12 mouse cellular contexts compared by ENCODE assay signal in genomic region chr9:103229037-103229867, GRCm38 (mm10). TPM values are rescaled to one million over a fixed set of nuclear protein-coding genes. Genes with fewer than 3 reads are reported as not detected.
DNase-seq lines count a peak whose midpoint lies in the region; ATAC-seq and TF ChIP-seq lines count a peak whose summit lies in the region.
"Had no signal": no experiment of that assay in that cellular context is flagged by ENCODE, and none has a peak within 500 bp of the region (broad histone marks: within the 10 kb centered on the region; RNA-seq: fewer than 3 reads in every experiment).

No protein-coding gene starts in this region.

- H3K4me2 ChIP-seq in heart, embryonic 11.5 days = no peak overlapping the region
- peak overlapping the region; percentile 49; the same call in 1 of the 2 replicates for H3K4me2 ChIP-seq in lung, embryonic 16.5 days (ENCODE audit: low read depth, low read length)
- peak overlapping the region; percentile 63 for H3K4me2 ChIP-seq in liver, postnatal 0 days (ENCODE audit: low read depth, low read length)

- no peaks in the 10 kb centered on the region for H3K9me3 ChIP-seq in heart, embryonic 11.5 days (replicated peaks; ENCODE audit: control insufficient read depth, low read length)
- no peaks in the 10 kb centered on the region for H3K9me3 ChIP-seq in lung, embryonic 16.5 days (ENCODE audit: control insufficient read depth, low read length)
- H3K9me3 ChIP-seq in liver, postnatal 0 days (ENCODE audit: low read length) = no peaks in the 10 kb centered on the region
- H3K9me3 ChIP-seq: embryonic facial prominence, embryonic 12.5 days; forebrain, embryonic 15.5 days had no signal

- H3K9ac ChIP-seq in heart, embryonic 11.5 days (ENCODE audit: low read depth, low read length) = no peak overlapping the region
- H3K9ac ChIP-seq in lung, embryonic 16.5 days (ENCODE audit: low read length) = no peak overlapping the region; the same call in 1 of the 2 replicates
- H3K9ac ChIP-seq in liver, postnatal 0 days (replicated peaks) = peak overlapping the region; percentile 66
- H3K9ac ChIP-seq: forebrain, embryonic 15.5 days had no signal

- H3K27me3 ChIP-seq in heart, embryonic 11.5 days (ENCODE audit: control insufficient read depth, insufficient read depth, low read length) = no peaks in the 10 kb centered on the region
- H3K27me3 ChIP-seq in lung, embryonic 16.5 days (ENCODE audit: control insufficient read depth, insufficient read depth, low read depth, low read length) = no peaks in the 10 kb centered on the region
- H3K27me3 ChIP-seq in liver, postnatal 0 days (ENCODE audit: insufficient read depth, low read length) = no peaks in the 10 kb centered on the region
- H3K27me3 ChIP-seq: embryonic facial prominence, embryonic 12.5 days; forebrain, embryonic 15.5 days had no signal

- TF ChIP-seq CTCF in liver, postnatal 0 days (IDR thresholded peaks at IDR 0.05; ENCODE audit: low read depth) = no peak

- no peak for TF ChIP-seq EP300 in liver, postnatal 0 days (IDR thresholded peaks at IDR 0.05; ENCODE audit: low read depth)

- no peak for DNase-seq in heart, adult 9 months (ENCODE audit: low spot score in 2 of 2)
- no peak for DNase-seq in lung, adult 18-20 months
- no peak for DNase-seq in liver, postnatal 0 days
- no peak for DNase-seq in cerebellum, adult 18-20 months
- DNase-seq in adrenal gland, adult 18-20 months (ENCODE audit: low spot score in 2 of 2) = no peak

- no peaks in the 10 kb centered on the region for H3K36me3 ChIP-seq in heart, embryonic 11.5 days (ENCODE audit: control insufficient read depth, insufficient read depth, low read length)
- H3K36me3 ChIP-seq in lung, embryonic 16.5 days (ENCODE audit: control insufficient read depth, insufficient read depth, low read length) = no peaks in the 10 kb centered on the region
- H3K36me3 ChIP-seq in liver, postnatal 0 days (replicated peaks; ENCODE audit: insufficient read depth, low read length) = peaks cover 19% of the 10 kb centered on the region
- H3K36me3 ChIP-seq: embryonic facial prominence, embryonic 12.5 days; forebrain, embryonic 15.5 days had no signal

- no peak overlapping the region for H3K27ac ChIP-seq in heart, embryonic 11.5 days (ENCODE audit: low read depth, low read length)
- H3K27ac ChIP-seq in lung, embryonic 16.5 days (ENCODE audit: low read length) = no peak overlapping the region
- H3K27ac ChIP-seq in brown adipose tissue, adult 24 weeks (replicated peaks; ENCODE audit: low read depth, low read length) = peak overlapping the region; percentile 62
- H3K27ac ChIP-seq in liver, postnatal 0 days (ENCODE audit: low read depth) = peak overlapping the region; percentile 91
- H3K27ac ChIP-seq: embryonic facial prominence, embryonic 12.5 days had no signal

- H3K4me3 ChIP-seq in heart, embryonic 11.5 days (ENCODE audit: low read depth, low read length) = 0 out of 2 replicates have a peak overlapping the region, but pooled peaks have one; percentile 8
- no peak overlapping the region; the same call in 1 of the 2 replicates for H3K4me3 ChIP-seq in lung, embryonic 16.5 days (ENCODE audit: low read length)
- peak overlapping the region; percentile 42 for H3K4me3 ChIP-seq in brown adipose tissue, adult 24 weeks (ENCODE audit: insufficient read depth, low read depth, low read length)
- peak overlapping the region; percentile 56 for H3K4me3 ChIP-seq in liver, postnatal 0 days (ENCODE audit: low read depth, low read length)
- H3K4me3 ChIP-seq: embryonic facial prominence, embryonic 12.5 days had no signal

- no peak for ATAC-seq in heart, embryonic 11.5 days (replicated peaks; ENCODE audit: insufficient number of reproducible peaks, low FRiP score, low TSS enrichment)
- no peak for ATAC-seq in lung, embryonic 16.5 days (ENCODE audit: low read depth)
- ATAC-seq in liver, postnatal 0 days = no peak

- 83% methylated on average over 15 of the region's 15 CpGs for WGBS in heart, embryonic 11.5 days (ENCODE audit: insufficient replicate concordance)
- WGBS in lung, embryonic 16.5 days = 79% methylated on average over 15 of the region's 15 CpGs
- WGBS in liver, postnatal 0 days (ENCODE audit: insufficient replicate concordance) = 60% methylated on average over 15 of the region's 15 CpGs

- H3K4me1 ChIP-seq in heart, embryonic 11.5 days (ENCODE audit: control insufficient read depth, insufficient read depth, low read length) = 0 out of 2 replicates have a peak, but pooled peaks cover 2% of the 10 kb centered on the region
- peaks cover 10% of the 10 kb centered on the region for H3K4me1 ChIP-seq in lung, embryonic 16.5 days (replicated peaks; ENCODE audit: control insufficient read depth, insufficient read depth, low read length)
- H3K4me1 ChIP-seq in brown adipose tissue, adult 24 weeks (ENCODE audit: control insufficient read depth, insufficient read depth, insufficient read length, low read length) = no peaks in the 10 kb centered on the region
- H3K4me1 ChIP-seq in liver, postnatal 0 days (ENCODE audit: insufficient read depth) = peaks cover 29% of the 10 kb centered on the region

RNA-seq across cellular contexts. Expression of gene Gm20425, which starts 0.9 kb away (rescaled TPM):
- polyA plus RNA-seq in heart, embryonic 11.5 days (2014; fragmentation: Nextera tagmentation; extraction: Ambion mirVana) = 0.44 and 2.0 TPM in 2 replicates
- polyA plus RNA-seq in lung, embryonic 16.5 days (2015; fragmentation: Nextera tagmentation; extraction: Ambion mirVana) = 0.50 and 5.7 TPM in 2 replicates
- polyA plus RNA-seq in brown adipose tissue, adult 24 weeks (2012; ENCODE audit: insufficient read depth, insufficient read length, missing spikeins) = 0.79 TPM in 1 of 2 replicates, not detected in the other
- polyA plus RNA-seq in liver, postnatal 0 days (2015; fragmentation: Nextera tagmentation; extraction: Ambion mirVana) = 5.1 and 6.1 TPM in 2 replicates
- total RNA-seq in adrenal gland, adult 18-20 months (2021) = 10 to 100 TPM; 17.9 to 18.4 TPM
- total RNA-seq: megakaryocyte progenitor cell, adult 5-6 weeks had no signal
- polyA plus RNA-seq: thymus, adult 2 months had no signal

RNA-seq across cellular contexts. Expression of gene Trf, which starts 1.0 kb away (rescaled TPM):
- polyA plus RNA-seq in heart, embryonic 11.5 days (2014; fragmentation: Nextera tagmentation; extraction: Ambion mirVana) = 45.7 and 88.4 TPM in 2 replicates
- polyA plus RNA-seq in lung, embryonic 16.5 days (2015; fragmentation: Nextera tagmentation; extraction: Ambion mirVana) = 161 and 437 TPM in 2 replicates
- 244 and 297 TPM in 2 replicates for polyA plus RNA-seq in brown adipose tissue, adult 24 weeks (2012; ENCODE audit: insufficient read depth, insufficient read length, missing spikeins)
- polyA plus RNA-seq in liver, postnatal 0 days (2015; fragmentation: Nextera tagmentation; extraction: Ambion mirVana) = 28,598 and 33,336 TPM in 2 replicates
- 100 to 1,000 TPM; 175 to 264 TPM for total RNA-seq in adrenal gland, adult 18-20 months (2021)

RNA-seq across cellular contexts. Expression of gene Srprb, which starts 27.3 kb away (rescaled TPM):
- polyA plus RNA-seq in heart, embryonic 11.5 days (2014; fragmentation: Nextera tagmentation; extraction: Ambion mirVana) = 47.3 and 50.6 TPM in 2 replicates
- polyA plus RNA-seq in lung, embryonic 16.5 days (2015; fragmentation: Nextera tagmentation; extraction: Ambion mirVana) = 59.1 and 60.9 TPM in 2 replicates
- polyA plus RNA-seq in brown adipose tissue, adult 24 weeks (2012; ENCODE audit: insufficient read depth, insufficient read length, missing spikeins) = 14.3 and 18.3 TPM in 2 replicates
- 10.1 and 10.8 TPM in 2 replicates for polyA plus RNA-seq in liver, postnatal 0 days (2015; fragmentation: Nextera tagmentation; extraction: Ambion mirVana)
- total RNA-seq in adrenal gland, adult 18-20 months (2021) = 10 to 100 TPM; 34.3 to 50.9 TPM

Comparison
In these comparisons a context has a peak if more than half of its experiments do, and no peak if none do; other contexts are left out.
1. H3K27ac ChIP-seq: peak in brown adipose tissue, adult 24 weeks (single experiment) and liver, postnatal 0 days (single experiment); none in heart, embryonic 11.5 days (single experiment) and lung, embryonic 16.5 days (single experiment).
2. RNA of gene Trf, which starts 1.0 kb away (polyA plus RNA-seq): 28,598 to 33,336 TPM in liver, postnatal 0 days; 244 to 297 TPM in brown adipose tissue, adult 24 weeks, 161 to 437 TPM in lung, embryonic 16.5 days and 45.7 to 88.4 TPM in heart, embryonic 11.5 days; every median in the first group is over 10 times any median in the second.